Mouse (Mus musculus) frontal cortex, postnatal 14 days (tissue): ENCODE results near the gene Trp53inp2.

Experiments used
- DNase-seq, 2 experiments: peaks; one replicate each; pipeline ENCODE4 v3.0.0; 2022; ENCODE audit warnings: low spot score in 2 of 2

The Trp53inp2 gene

DNA sequence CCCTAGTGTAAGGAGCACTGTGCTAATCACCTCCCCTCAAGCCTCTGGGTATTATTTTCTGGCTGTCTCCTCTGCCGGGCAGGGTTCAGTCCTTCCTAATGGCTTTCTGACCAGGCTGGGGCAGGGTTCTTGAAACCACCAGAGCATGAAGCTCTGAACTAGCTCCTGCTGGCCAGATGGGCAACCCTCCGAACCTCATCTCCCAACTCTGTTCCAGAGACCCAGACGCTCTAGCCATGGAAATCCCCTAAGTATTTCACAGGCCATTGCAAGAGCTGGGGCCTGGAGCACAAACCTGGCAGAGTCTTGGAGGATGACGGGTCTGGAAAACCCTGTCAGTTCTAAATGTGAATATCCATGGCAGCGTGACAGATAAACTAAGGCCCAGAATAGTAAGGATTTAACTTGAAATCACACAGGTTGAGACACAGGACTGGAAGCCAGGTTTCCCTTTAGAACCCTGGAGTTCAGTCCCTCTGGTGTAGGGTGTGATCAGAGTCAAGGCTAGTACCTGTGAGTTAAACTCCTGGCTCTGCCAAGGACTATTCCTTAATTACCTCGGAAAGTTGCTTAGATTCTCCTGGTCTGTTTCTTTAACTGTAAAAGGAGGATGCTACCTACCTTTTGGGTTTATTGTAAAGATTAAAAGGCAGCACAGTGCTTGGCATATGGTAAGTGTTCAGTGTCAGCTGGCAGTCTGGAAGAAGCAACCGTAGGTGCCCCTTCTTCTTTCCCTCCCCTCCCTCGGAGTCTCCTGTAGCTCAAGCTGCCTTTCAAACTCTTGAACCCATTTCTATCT, at the start of gene Trp53inp2:
Gene Trp53inp2, plus strand, starts transcription at position 799 of the 799 bp plus-strand sequence.
- DNase-seq = no peak

DNA sequence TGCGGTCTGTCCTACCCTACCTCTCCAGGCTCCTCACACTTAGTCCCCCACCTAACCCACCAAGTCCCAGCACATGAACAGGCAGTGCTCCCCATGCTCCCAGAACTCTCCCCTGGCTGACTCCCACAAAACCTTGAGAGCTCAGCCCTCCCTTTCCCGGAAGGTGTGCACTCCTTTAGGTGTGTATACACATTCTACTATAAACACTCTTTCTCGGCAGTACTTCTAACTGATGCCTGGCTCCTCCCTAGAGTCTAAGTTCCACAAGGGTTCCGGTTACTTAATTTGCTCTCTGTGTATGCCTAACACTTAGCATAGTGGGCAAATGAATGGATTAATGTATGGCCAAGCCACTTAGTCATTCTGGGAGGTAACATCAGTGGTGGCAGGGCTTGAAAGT, 49.5 kb upstream of the Trp53inp2 start:
- DNase-seq = no peak

GRCm38 (mm10) chr2:155333421-155333820, 47.4 kb upstream of the Trp53inp2 start:
- DNase-seq = no peak

DNA sequence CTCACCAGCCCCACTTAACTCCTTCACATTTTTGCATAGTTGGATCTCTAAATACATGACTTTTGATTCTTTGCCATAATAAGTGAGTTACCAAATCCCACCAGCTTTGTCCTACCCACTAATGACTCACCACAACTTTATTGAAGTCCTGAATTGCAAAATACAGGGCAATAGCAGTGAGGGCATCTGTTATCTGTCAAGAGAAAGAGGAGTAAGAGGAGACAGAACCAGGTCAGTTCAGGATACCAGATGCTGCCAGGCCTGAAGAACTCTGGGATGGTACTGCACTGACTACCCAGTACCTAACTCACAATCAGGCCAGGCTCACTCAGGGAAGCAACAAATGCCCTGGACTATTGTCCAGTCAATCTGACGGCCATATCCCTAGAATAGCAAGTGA, 45.6 kb upstream of the Trp53inp2 start:
- no peak for DNase-seq

- no peak for DNase-seq
Observed at GRCm38 (mm10) chr2:155336254-155336653, 44.6 kb upstream of the Trp53inp2 start.

- DNase-seq = no peak
Observed at GRCm38 (mm10) chr2:155340166-155340565, 40.7 kb upstream of the Trp53inp2 start.

- no peak for DNase-seq
Observed at GRCm38 (mm10) chr2:155346670-155347069, 34.2 kb upstream of the Trp53inp2 start.

GRCm38 (mm10) chr2:155354402-155354801, 26.5 kb upstream of the Trp53inp2 start:
- DNase-seq = no peak

- peak; percentile 90 for DNase-seq
Observed at GRCm38 (mm10) chr2:155356971-155357591, 23.8 kb upstream of the Trp53inp2 start, which contains the start of gene Pigu. Pigu (minus strand) TSS chr2:155357430.

GRCm38 (mm10) chr2:155357686-155358399, 23.0 kb upstream of the Trp53inp2 start:
- DNase-seq = no peak

DNA sequence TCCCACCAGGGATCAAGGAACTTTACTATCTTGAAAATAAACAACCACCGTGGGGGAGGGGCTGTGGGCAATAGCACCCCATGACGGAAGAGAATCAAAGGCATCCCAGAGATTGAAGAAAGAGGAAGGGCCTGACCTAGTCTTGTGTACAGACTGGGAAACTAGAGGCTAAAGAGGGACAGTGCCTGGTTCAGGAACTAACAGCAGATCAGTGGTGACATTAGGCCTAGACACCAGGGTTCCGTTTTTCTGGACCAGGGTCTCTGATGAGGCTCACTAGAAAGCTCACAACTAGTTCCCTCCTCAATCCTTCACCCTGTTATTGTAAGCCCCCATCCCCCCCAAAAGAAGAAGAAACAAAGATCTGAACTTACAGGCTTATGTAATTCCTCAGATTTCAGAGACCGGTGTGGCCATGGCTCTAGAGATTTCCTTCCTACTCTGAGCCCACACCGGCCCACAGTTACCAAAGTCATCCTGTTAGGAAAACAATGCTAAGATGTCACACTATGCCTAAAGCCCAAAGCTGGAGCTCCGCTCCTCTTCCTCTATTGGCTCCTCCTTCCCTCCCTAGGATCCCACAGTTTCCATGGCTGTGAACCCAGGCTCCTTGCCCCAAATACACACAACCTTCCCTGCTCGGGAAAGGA, 13.1 kb upstream of the Trp53inp2 start:
- DNase-seq = no peak

- DNase-seq = no peak
Observed at GRCm38 (mm10) chr2:155369333-155369883, 11.5 kb upstream of the Trp53inp2 start.

- DNase-seq = no peak
Observed at GRCm38 (mm10) chr2:155372451-155372850, 8.4 kb upstream of the Trp53inp2 start.

- no peak for DNase-seq
Observed at GRCm38 (mm10) chr2:155373302-155373701, 7.6 kb upstream of the Trp53inp2 start.

- DNase-seq = no peak
Observed at GRCm38 (mm10) chr2:155373886-155374285, 7.0 kb upstream of the Trp53inp2 start.

GRCm38 (mm10) chr2:155374521-155374920, 6.3 kb upstream of the Trp53inp2 start:
- no peak for DNase-seq

GRCm38 (mm10) chr2:155376191-155376590, 4.7 kb upstream of the Trp53inp2 start:
- DNase-seq = no peak

- no peak for DNase-seq
Observed at GRCm38 (mm10) chr2:155381060-155381437, 190 bp downstream of the Trp53inp2 start.

GRCm38 (mm10) chr2:155381643-155382331, 928 bp downstream of the Trp53inp2 start:
- DNase-seq = peak; percentile 95 to 98

DNA sequence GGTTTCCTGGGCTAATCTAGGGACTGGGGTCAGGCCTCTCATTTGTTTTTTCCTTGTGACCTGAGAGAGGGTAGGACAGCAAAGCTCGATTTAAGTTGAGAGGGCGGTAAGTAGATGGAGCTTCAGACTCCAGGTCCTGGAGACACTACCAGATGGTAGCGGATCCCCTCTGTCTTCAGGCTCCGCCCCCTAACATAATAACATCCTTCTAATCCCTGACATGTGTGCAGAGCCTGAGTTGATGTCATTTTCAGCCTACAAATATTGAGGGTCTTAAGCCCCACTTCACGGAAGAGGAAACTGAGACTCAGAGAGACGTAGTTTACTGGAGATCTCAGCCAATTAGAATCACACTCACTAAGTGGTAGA, 1.5 kb downstream of the Trp53inp2 start:
- DNase-seq = no peak

DNA sequence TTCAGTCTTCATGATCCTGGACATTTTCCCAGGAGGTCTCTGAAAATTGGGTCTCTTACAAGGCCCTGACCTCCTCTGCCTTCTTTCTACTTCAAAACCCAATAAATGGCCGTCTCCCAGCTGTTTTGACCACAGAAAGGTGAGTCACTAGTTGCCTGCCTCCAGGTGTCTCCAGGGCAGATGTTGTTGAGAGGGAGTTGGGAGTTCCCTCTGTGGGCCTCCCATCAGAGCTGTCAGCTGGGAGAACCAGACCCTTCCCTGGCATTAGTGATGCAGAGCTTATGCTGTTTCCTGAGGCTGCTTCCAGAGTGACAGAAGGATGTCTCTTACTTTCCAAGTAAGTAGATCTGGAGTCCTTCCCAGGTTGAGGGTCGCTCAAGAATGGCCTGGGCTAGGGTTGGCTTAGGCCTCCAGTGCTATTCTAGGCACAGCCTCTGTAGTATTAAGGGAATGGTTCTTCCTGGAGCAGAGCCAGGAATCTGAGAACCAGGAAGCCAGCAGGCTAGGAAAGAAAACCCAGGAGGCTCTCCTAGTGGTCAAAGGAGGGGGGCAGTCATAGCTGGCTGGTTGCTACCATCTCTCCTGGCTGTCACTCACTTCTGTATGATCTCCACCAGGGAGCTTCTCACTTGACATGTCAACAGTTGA, 2.1 kb downstream of the Trp53inp2 start:
- DNase-seq = no peak
